Mouse (Mus musculus): ENCODE data around the gene Tlr3. TPM values are rescaled to one million over a fixed set of nuclear protein-coding genes. Genes with fewer than 3 reads are reported as not detected.
A peak's percentile ranks its signal among the peaks of the same experiment; 100 is the strongest.

The Tlr3 gene
- total RNA-seq (2021) = 1 to 10 TPM; 6.1 to 6.2 TPM
- long read RNA-seq, partial matches to known transcripts = 0 of 2 reads
- long read RNA-seq, other reads (novel, unspliced or antisense) = 2 of 2 reads

- DNase-seq (ENCODE audit: low spot score in 2 of 2) = no peak
Observed at GRCm38 (mm10) chr8:45410882-45411281, at the start of gene Tlr3. Gene Tlr3, minus strand, starts transcription at chr8:45411080.

- DNase-seq (ENCODE audit: low spot score in 2 of 2) = no peak
Observed at GRCm38 (mm10) chr8:45457874-45458273, 47.0 kb upstream of the Tlr3 start.

DNA sequence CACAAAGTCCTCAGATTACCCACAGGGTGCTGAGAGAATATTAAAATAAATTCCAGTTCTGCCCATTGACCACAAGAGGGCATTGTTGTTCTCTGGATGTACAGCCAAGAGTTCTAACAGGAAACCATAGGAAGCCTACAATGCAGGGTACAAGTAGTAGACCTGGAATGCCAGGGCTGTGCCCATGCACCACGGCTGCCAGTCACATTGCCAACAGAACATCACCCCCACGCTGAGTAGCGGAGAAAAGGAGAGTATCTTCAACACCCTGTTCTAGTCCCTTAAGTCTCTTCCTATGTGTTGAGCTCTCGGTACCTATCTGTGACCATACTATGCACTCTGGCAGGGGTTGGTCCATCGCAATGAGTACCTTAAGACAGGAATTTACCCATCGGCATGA lies 43.5 kb upstream of the Tlr3 start:
- peak; percentile 43 to 66 for DNase-seq (ENCODE audit: low spot score in 2 of 2)

GRCm38 (mm10) chr8:45452115-45452514 lies 41.2 kb upstream of the Tlr3 start:
- DNase-seq (ENCODE audit: low spot score in 2 of 2) = no peak

GRCm38 (mm10) chr8:45448842-45449241 lies 38.0 kb upstream of the Tlr3 start:
- DNase-seq (ENCODE audit: low spot score in 2 of 2) = no peak

DNA sequence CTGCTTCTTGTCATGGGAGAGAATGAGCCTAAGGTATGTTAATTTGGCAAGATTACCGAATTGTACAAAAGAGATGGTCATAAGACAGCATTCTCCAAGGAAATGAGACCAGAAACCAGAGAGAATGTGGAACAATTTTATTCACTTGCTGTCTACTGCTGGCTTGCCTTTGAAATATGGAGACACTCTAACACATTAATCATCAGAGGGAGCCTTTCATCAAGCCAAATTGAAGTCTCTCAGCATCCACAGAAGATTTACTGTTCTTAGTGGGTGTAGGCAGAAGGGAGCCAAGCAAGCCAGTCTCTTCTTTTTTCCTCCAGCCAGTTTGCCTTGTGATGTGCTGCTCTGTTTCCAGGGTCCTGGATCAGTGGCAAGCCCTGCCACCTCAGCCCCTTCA lies 37.4 kb upstream of the Tlr3 start:
- DNase-seq (ENCODE audit: low spot score in 2 of 2) = peak in 1 of 2 experiments; percentile 11

GRCm38 (mm10) chr8:45438899-45439535 lies 28.1 kb upstream of the Tlr3 start:
- DNase-seq (ENCODE audit: low spot score in 2 of 2) = peak in 1 of 2 experiments; percentile 19

DNA sequence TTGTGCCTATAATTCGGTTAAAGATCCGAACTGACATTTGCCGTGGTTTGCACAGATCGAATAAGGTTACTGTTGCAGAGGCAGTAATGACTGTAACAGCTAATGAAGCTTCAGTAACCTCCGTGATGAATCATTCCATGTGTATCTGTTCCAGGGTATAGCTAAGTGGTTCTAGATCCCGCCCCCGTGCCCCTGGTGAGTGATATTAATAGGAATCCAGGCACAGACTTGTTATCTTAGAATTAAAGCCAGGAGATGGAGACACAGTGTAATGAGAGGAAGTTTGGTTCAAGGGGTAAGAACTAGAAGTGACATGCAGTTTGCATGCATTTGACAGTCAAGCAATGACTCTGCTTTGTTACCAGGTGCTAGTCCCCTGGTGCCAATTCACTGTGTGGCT lies 9.3 kb upstream of the Tlr3 start:
- no peak for DNase-seq (ENCODE audit: low spot score in 2 of 2)

DNA sequence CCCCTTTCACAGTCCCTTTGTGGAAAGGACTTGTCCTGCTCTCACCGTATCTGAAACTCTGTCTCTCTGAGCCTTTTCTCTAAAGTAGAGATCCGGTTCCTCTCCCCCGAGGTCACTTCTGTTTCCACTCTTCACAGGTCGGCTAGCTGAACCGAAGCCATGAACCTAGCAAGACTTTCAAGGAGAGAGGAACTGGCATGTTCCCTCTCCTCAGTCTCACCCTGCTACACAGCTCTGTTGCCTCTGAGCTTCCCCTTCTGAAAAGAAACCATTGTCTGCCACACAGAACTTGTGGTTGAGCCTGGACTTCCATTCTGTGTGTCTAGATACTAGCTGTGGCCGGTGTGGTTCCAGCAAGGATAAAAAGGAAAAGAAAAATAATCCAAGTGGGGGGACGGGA lies 4.1 kb upstream of the Tlr3 start:
- DNase-seq (ENCODE audit: low spot score in 2 of 2) = no peak

GRCm38 (mm10) chr8:45410146-45410880 lies 567 bp downstream of the Tlr3 start:
- DNase-seq (ENCODE audit: low spot score in 2 of 2) = peak; percentile 51 to 62

DNA sequence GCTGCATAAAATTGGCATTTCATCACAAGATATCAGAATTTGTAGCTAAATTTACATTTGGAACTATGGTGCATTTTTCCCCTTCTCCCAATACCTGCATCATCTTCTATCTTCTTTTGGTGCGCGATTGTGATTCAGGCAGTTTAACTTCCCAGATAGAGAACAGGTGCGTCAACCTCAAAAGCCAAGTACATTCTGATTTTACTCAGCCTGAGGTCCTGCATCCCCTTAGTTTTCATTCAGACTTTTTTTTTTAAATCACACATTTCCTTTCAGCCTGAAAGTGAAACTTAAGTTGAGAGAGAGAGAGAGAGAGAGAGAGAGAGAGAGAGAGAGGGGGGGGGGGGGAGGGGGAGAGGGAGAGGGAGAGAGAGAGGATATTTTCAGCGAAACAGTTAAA lies 1.2 kb downstream of the Tlr3 start:
- DNase-seq (ENCODE audit: low spot score in 2 of 2) = no peak

- DNase-seq (ENCODE audit: low spot score in 2 of 2) = no peak
Observed at GRCm38 (mm10) chr8:45383250-45383649, 27.6 kb downstream of the Tlr3 start.

DNA sequence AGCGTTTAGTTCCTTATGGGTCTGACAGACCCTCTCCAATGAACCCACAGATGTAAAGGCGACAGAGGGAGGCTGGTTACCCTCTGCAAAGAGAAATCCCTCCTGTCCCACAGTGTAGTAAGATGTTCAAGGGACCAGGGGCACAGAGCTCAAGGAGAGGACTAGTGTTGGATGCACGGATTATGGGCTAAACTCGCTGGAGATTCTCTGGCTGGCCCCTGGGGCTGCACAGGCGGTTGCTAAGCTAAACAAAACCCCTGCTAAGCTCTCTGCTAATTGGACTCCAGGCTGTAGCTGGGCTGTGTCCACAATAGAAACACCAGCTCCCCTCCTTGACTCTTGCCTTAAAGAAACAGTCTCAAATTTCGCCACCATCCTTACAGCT lies 28.9 kb downstream of the Tlr3 start, which contains the start of gene Fam149a:
TSS of gene Fam149a (minus strand) at position 329 of the 385 bp plus-strand sequence.
- peak in 1 of 2 experiments; percentile 22 for DNase-seq (ENCODE audit: low spot score in 2 of 2)

- DNase-seq (ENCODE audit: low spot score in 2 of 2) = peak in 1 of 2 experiments; percentile 17
Observed at GRCm38 (mm10) chr8:45381075-45381962, 29.6 kb downstream of the Tlr3 start.

GRCm38 (mm10) chr8:45380598-45380997 lies 30.3 kb downstream of the Tlr3 start:
- no peak for DNase-seq (ENCODE audit: low spot score in 2 of 2)

DNA sequence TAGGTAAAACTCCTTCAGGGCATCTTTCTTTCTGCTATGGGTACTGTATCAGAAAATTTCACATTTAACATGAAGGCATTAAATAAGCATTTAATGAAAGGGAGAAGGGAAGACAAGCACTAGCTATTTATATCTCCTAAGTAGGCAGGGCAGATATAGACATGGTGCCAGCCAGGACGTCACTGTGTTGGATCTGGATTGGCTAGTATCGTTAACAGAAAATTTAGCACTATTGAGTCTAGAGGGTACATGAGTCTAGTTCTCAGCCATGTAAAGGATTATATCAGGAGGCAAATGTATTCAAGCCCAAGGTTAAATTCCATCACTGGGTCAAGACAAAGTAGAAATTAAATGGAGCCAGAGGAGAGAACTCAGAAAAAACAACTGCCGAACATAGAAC lies 36.8 kb downstream of the Tlr3 start:
- no peak for DNase-seq (ENCODE audit: low spot score in 2 of 2)

DNA sequence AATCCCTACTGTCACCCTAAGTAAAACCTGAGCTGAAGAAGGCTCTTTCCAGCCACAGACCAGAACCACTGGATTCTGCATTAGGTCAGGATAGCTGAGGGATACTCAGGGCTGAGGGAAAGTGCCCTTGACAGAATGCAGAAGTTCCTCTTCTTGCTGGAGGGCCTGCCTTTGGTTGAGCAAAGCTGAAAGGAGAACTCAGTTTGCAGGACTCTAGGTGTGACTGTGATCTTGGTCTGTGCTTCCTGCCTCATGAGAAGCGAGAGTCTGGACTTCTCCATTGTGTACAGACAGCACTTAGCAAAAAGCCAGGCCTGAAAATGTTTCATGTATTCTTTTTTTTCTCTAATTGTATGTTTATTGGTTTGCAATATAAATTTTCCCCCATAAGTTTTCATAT lies 43.7 kb downstream of the Tlr3 start:
- DNase-seq (ENCODE audit: low spot score in 2 of 2) = no peak

GRCm38 (mm10) chr8:45363220-45363619 lies 47.7 kb downstream of the Tlr3 start:
- DNase-seq (ENCODE audit: low spot score in 2 of 2) = no peak

GRCm38 (mm10) chr8:45362323-45362722 lies 48.6 kb downstream of the Tlr3 start:
- peak; percentile 37 to 60 for DNase-seq (ENCODE audit: low spot score in 2 of 2)

DNA sequence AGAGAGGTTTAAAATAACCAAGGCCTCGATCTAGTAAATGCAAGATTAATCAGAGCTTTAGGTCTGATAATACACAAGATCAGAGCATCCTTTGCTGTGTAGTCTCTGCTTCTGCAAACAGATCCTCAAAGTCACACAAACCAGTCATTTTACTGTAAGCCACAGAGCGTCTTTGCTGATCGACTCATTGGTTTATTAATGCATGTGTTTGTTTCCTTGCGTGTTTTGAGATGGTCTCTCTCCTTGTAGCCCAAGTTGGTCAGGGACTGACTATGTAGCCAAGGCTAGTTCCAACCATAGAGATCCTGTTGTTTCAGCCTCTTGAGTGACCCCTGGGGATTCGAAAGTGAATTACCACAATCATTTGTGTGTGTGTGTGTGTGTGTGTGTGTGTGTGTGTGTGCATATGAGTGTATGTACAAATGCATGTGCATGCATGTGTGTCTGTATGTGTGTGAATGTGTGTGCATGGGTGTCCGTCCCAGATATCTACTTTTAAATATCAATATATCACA lies 51.7 kb downstream of the Tlr3 start:
- DNase-seq (ENCODE audit: low spot score in 2 of 2) = no peak
